Mouse (Mus musculus) frontal cortex, postnatal 10 days (tissue): ENCODE results near the gene Il12rb2.

Experiments used
- DNase-seq, 2 experiments: peaks; one replicate each; pipeline ENCODE4 v3.0.0; 2022; ENCODE audit warnings: low spot score in 2 of 2, mixed read lengths in 1 of 2

Il12rb2 gene

GRCm38 (mm10) chr6:67292042-67292623, 83.9 kb downstream of the Il12rb2 start:
- no peak for DNase-seq

- no peak for DNase-seq
Observed at GRCm38 (mm10) chr6:67282897-67283296, 93.1 kb downstream of the Il12rb2 start.

GRCm38 (mm10) chr6:67281614-67282197, 94.3 kb downstream of the Il12rb2 start:
- no peak for DNase-seq

- DNase-seq, result no peak
Observed at GRCm38 (mm10) chr6:67277944-67278343, 98.0 kb downstream of the Il12rb2 start.

GRCm38 (mm10) chr6:67269459-67269858, 106.5 kb downstream of the Il12rb2 start:
- DNase-seq, result no peak

GRCm38 (mm10) chr6:67268983-67269382, 107.0 kb downstream of the Il12rb2 start:
- no peak for DNase-seq

GRCm38 (mm10) chr6:67268245-67268612, 107.8 kb downstream of the Il12rb2 start:
- DNase-seq, result no peak

GRCm38 (mm10) chr6:67267408-67268244, 108.4 kb downstream of the Il12rb2 start:
- peak; percentile 15 to 38 for DNase-seq

GRCm38 (mm10) chr6:67266664-67267407, 109.2 kb downstream of the Il12rb2 start:
- peak; percentile 96 for DNase-seq

GRCm38 (mm10) chr6:67266159-67266657, 109.8 kb downstream of the Il12rb2 start:
- peak; percentile 10 to 26 for DNase-seq

- no peak for DNase-seq
Observed at GRCm38 (mm10) chr6:67264935-67265334, 111.1 kb downstream of the Il12rb2 start.

GRCm38 (mm10) chr6:67251095-67251494, 124.9 kb downstream of the Il12rb2 start:
- no peak for DNase-seq

GRCm38 (mm10) chr6:67244451-67244850, 131.5 kb downstream of the Il12rb2 start:
- DNase-seq, result no peak

GRCm38 (mm10) chr6:67243765-67244420, 132.1 kb downstream of the Il12rb2 start:
- DNase-seq, result no peak
